Mouse (Mus musculus): ENCODE measurements around the gene Ptgis. TPM values are rescaled to one million over a fixed set of nuclear protein-coding genes. Genes with fewer than 3 reads are reported as not detected.

Gene Ptgis
- total RNA-seq, 2 experiments from 2014 or later = 1.4 to 1.8 TPM

DNA sequence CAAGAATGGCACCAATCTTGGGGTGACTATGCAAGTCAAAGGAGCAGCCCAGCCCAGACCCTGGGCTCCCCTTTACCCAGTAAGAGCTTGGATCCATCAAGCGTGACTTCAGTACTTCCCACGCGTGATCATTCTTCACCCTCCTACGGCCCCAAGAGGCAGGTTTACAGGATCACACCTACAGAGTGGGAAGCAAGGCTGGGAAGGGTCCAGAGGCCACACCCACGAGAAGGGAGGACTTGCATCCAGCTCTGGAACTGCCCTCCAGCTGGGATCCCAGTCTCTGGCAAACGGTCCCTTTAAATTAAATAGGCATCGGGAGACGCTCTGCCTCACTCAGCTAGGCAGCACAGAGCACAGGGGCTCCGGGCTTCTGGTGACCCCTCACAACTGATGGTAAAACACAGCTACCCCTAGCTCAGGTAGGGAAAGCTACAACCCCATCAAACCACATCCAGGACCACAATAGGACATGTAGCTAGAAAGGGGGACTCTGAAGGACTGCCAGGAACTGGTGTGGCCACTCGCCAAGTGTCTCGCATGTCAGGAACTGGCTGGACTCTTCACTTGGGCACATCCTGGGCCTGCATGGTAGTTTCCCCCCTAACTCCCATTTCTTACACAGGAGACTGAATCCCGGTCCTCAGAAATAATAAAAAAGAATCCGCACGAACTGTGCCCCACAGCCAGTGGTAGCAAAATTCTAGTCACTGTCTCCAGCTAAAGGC lies 58.6 kb downstream of the Ptgis start:
- intact Hi-C loops (cut with DNase I) = no loop called here
- peak overlapping the region; percentile 78 for H3K27ac ChIP-seq
- no peak for TF ChIP-seq CTCF (IDR thresholded peaks at IDR 0.05)
- no peak overlapping the region for H3K4me3 ChIP-seq
- no peak for DNase-seq (ENCODE audit: extremely low spot score in 1 of 2, low spot score in 2 of 2)

DNA sequence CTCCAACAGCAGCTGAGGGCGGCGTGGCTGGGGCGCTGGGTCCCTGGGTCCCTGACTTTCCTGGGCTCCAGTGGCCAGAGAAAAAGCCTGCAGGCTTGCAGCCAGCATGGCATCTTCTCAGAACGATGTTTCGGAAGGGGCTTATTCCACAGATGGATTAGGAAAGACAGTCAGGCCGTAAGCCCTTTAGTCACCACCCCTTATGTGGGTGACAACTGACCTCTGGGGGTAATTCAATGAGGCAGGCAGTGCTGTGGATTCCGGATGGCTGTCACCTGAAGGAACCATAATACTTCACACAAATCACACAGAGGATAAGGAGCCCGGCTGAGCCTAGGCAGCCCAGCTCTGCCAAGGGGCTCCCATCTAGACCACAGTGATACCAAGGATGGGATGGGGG lies 59.3 kb downstream of the Ptgis start:
- intact Hi-C loops (cut with DNase I) = no loop called here

GRCm38 (mm10) chr2:167179301-167179700 lies 61.1 kb downstream of the Ptgis start:
- Histone ChIP-seq H3K27ac (no peak overlapping the region; the same call in 1 of the 2 replicates), H3K4me3 (no peak overlapping the region)
- no peak for DNase-seq (ENCODE audit: extremely low spot score in 1 of 2, low spot score in 2 of 2)
- intact Hi-C loops (cut with DNase I) = no loop called here
- no peak for TF ChIP-seq CTCF (IDR thresholded peaks at IDR 0.05)

More for the DNA sequence above, 59.3 kb downstream of the Ptgis start:
- Histone ChIP-seq H3K4me3 (no peak overlapping the region), H3K27ac (peak overlapping the region; percentile 78)
- TF ChIP-seq CTCF (IDR thresholded peaks at IDR 0.05) = no peak
- no peak for DNase-seq (ENCODE audit: extremely low spot score in 1 of 2, low spot score in 2 of 2)

DNA sequence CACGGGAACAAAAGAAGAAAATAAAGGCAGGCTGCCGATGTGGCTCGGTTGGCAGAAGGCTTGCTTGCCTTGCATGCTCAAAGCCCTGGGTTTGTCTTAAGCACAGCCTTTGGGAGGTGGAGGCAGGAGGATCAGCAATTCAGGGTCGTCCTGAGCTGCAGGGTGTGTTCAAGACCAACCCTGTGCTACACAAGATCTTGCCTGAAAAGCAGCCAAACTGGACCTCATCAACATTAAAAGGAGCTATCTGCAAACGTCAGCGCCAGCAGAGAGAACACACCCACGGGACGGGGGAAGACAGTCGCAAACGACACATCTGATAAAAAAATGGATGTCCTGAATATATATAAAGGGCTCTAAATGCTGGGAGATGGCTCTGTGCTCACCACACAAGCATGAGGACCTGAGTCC lies 63.2 kb downstream of the Ptgis start:
- DNase-seq (ENCODE audit: extremely low spot score in 1 of 2, low spot score in 2 of 2) = peak in 1 of 2 experiments; percentile 65

GRCm38 (mm10) chr2:167175284-167175683 lies 65.1 kb downstream of the Ptgis start:
- no peak overlapping the region for H3K4me3 ChIP-seq
- TF ChIP-seq CTCF (IDR thresholded peaks at IDR 0.05) = no peak
- DNase-seq (ENCODE audit: extremely low spot score in 1 of 2, low spot score in 2 of 2) = no peak
- H3K27ac ChIP-seq = peak overlapping the region; percentile 21; the same call in 1 of the 2 replicates
- intact Hi-C loops (cut with DNase I) = no loop called here

More for the DNA sequence above, 63.2 kb downstream of the Ptgis start:
- Histone ChIP-seq H3K4me3 (no peak overlapping the region), H3K27ac (peak overlapping the region; percentile 84)
- no peak for TF ChIP-seq CTCF (IDR thresholded peaks at IDR 0.05)
- intact Hi-C loops (cut with DNase I) = loop anchor here (1.0 kb wide), 1 partner anchor 98 kb away; no protein-coding TSS in a partner anchor

DNA sequence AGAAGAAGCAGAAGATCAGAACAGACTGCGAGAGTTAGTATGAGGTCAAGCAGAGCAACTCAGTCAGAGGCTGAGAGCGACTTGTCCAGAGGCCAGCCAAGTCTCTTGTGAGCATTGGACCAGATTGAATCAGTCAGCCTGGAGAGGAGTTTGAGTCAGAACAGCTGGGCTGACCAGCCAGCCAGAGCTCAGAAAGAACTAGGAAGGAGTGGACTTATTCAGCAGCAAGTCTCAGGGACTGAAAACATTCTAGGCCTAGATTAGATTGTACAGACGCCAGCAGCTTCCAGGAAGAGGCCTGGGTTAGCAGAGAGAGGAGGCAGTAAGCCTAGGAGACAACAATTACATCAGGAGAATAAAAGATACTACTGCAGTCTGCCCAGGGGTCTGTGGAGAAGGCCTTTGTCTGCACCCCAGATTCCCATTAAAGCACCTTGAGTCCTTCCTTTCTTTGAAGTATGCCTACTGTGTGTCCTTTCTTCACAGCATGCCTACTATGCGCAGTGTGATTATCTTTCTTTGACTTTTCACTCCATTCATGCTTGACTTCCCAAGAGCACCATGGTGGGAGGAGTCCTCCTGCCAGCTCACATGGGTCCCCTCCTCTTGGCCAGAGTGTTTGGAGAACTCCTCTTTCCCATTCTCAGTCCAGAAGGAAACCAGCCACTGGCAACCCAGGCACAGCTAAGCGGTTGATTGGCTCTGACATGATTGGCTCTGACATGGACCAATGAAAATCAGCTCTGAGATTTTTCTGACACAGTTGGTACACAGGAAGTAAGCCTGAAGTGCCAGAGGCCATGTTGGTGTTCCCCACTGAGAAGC lies 67.1 kb downstream of the Ptgis start:
- TF ChIP-seq CTCF (IDR thresholded peaks at IDR 0.05) = no peak
- Histone ChIP-seq H3K4me3 (no peak overlapping the region), H3K27ac (no peak overlapping the region)
- DNase-seq (ENCODE audit: extremely low spot score in 1 of 2, low spot score in 2 of 2) = no peak
- intact Hi-C loops (cut with DNase I) = no loop called here

DNA sequence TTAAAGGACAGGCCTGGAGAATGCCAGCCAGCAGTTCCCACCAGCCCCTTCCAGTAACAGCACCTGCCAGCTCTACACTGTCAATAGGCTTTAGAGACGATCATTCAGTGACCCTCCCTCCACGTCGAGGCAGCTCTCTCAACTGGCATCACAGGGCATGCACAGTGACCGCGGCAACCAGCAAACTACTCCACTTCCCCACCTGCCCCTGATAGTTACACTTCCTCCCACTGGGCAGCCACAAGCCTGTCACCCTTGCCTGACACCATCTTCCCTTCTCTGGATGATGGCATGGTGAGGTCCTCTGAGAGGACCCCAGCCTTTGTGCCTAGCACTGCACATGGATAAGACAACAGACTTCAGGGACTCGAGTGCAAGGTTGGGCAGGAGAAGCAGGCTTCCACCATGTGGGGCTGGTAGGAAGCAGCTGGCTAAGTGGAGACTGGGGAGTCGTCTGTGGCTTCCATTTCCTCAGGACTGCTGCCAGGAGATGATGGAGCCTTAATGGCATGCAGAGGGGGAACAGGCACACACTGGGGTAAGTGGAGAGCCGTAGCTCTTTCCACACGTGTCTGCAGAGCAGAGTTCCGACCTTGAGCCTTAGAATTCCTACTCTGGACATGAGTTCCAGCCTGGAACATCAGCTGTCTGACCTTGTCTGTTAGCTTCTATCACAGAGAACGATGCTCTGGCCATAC lies 72.7 kb downstream of the Ptgis start:
- Histone ChIP-seq H3K27ac (peak overlapping the region; percentile 66), H3K4me3 (no peak overlapping the region)
- intact Hi-C loops (cut with DNase I) = no loop called here
- no peak for TF ChIP-seq CTCF (IDR thresholded peaks at IDR 0.05)
- no peak for DNase-seq (ENCODE audit: extremely low spot score in 1 of 2, low spot score in 2 of 2)

DNA sequence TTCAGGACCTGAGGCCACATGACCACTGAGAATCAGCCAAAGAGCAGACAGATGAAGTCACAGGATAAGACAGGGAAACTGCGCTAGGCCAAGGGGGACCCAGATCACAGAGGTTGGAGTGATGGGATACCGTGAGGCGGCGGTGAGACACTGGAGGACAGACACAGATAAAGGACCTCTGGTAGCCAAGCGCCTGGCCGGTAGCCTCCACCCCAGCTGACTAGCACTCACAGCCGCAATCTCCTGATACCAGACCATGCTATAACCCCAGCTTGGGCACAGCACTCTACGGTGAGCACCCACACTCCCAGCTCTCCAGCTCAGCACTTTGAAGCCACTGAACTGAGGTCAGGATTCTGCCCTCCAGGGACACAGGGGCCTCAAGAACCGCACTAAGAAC lies 76.8 kb downstream of the Ptgis start:
- intact Hi-C loops (cut with DNase I) = no loop called here
- Histone ChIP-seq H3K27ac (peak overlapping the region; percentile 73), H3K4me3 (no peak overlapping the region)
- no peak for TF ChIP-seq CTCF (IDR thresholded peaks at IDR 0.05)
- DNase-seq (ENCODE audit: extremely low spot score in 1 of 2, low spot score in 2 of 2) = no peak

DNA sequence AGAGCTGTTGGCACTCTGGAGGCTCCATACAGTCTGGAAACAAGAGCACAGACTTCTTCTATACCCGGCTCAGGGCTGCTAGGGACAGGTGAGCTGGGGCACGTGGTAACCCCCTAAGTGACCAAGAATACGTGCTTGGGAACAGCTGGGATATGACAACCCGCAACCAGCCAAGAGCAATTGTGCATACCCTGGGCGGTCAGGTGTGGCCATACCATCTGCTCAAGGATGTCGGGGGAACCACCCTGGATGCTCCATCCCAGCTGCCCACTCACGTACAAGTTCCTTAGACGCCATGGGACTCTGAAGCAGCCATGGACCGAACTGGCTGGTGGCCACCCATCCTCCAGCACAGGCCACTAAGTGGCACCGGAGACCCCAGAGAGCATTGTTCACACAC lies 77.3 kb downstream of the Ptgis start:
- no peak for TF ChIP-seq CTCF (IDR thresholded peaks at IDR 0.05)

DNA sequence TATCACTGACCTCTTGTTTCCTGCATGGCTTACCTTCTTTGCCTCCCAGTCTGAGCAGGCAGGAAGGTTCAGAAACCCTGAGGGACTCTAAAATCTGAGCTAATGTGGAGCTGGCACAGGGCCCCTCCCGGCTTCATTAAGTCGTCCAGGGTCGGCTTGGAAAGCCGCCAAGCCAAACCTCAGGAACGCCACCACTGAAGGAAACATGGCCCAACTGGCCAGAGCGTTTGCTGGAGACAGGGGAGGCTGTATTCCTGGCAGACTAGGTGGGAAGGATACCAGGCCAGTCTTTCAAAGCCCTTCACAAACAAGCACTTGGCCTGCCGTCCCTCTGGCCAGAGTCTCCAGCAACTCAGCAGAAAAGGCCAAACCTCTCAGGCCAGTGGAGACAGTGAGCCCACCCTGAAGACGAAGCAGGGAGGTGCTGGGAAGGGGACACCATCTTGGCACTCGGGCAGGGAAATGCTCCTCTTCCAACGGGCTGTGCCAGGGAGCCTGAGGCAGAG lies 77.8 kb downstream of the Ptgis start:
- no peak for DNase-seq (ENCODE audit: extremely low spot score in 1 of 2, low spot score in 2 of 2)
- Histone ChIP-seq H3K4me3 (no peak overlapping the region), H3K27ac (peak overlapping the region; percentile 73)
- no peak for TF ChIP-seq CTCF (IDR thresholded peaks at IDR 0.05)
- intact Hi-C loops (cut with DNase I) = no loop called here

More for the DNA sequence above, 77.3 kb downstream of the Ptgis start:
- intact Hi-C loops (cut with DNase I) = no loop called here
- DNase-seq (ENCODE audit: extremely low spot score in 1 of 2, low spot score in 2 of 2) = no peak
- H3K4me3 ChIP-seq = no peak overlapping the region
- H3K27ac ChIP-seq = peak overlapping the region; percentile 73

DNA sequence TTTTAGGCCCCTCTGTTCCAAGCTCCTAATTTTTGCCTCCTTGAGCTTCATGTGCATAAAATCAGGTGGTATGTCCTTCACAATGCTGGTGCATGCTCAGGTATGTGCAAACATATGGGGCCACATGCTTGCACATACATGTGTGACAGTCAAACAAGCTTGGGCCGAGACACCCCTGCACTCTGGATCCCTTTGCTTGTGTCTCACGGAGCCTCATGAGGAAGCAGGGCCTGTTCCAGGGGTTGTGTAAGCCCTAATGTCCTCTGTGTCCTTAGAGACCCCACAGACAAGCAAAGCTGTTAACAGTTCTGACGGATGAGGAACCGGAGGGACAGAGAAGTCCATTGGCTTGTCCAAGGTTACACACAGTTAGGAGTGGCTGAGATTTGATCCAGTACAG lies 80.7 kb downstream of the Ptgis start:
- H3K4me3 ChIP-seq = no peak overlapping the region
- no peak for DNase-seq (ENCODE audit: extremely low spot score in 1 of 2, low spot score in 2 of 2)
- intact Hi-C loops (cut with DNase I) = no loop called here
- no peak overlapping the region for H3K27ac ChIP-seq
- TF ChIP-seq CTCF (IDR thresholded peaks at IDR 0.05) = no peak

All from left cerebral cortex, adult 2 months (tissue).